Mouse (Mus musculus): ENCODE results near the gene Glo1.

DNA sequence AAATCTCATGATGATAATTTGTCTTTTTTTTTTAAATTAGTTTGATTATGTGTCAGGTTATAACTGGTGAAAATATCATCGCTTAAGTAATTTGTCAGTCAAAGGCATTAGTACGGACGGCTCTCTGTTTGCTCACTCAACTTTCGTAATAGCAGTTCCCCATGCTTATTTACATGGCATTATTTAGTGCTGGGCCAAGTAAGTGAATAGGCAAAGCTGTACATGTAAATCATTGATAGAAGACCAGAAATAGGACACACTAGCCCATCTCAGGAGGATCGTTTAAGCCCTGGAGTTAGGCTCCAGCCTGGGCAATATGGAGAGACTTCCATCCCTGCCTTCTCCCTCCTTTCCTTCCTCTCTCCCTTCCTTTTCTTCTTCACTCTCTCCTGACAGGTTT, 14.2 kb upstream of the Glo1 start:
- TF ChIP-seq CTCF (IDR thresholded peaks at IDR 0.05; ENCODE audit: low read depth, low read length): no peak
- no peak for TF ChIP-seq TAL1 (conservative IDR thresholded peaks at IDR 0.05; ENCODE audit: low read depth, low read length)

All from G1E (cell line).